Mouse (Mus musculus) heart, adult 11 months (tissue): ENCODE measurements around the gene Zfp512b.

Source experiments
- DNase-seq: peaks from one replicate; pipeline ENCODE4 v3.0.0; 2022

Gene Zfp512b

GRCm38 (mm10) chr2:181592231-181593041 lies at the start of gene Zfp512b:
Gene Zfp512b, minus strand, starts transcription at chr2:181592803.
- peak; percentile 97 for DNase-seq

GRCm38 (mm10) chr2:181635865-181636264 lies 43.3 kb upstream of the Zfp512b start:
- peak; percentile 81 for DNase-seq

GRCm38 (mm10) chr2:181632624-181633023 lies 40.0 kb upstream of the Zfp512b start:
- peak; percentile 64 for DNase-seq

DNA sequence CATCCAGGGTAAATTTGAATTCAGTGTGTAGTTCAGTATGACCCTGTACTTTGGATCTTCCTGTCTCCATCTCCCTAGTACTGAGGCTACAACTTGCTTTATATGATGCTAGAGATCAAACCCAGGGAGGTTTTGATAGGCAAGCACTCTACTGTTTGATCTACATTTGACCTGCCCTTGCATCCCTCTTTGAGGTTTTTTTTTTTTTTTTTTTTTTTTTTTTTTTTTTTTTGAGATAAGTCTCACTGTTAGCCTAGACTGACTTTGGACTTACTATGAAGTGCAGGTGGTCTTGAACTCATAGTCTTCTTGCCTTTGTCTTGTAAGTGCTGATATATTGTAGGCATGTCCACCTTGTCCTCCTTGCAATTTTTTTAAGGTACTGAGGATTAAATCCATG lies 35.9 kb upstream of the Zfp512b start:
- no peak for DNase-seq

DNA sequence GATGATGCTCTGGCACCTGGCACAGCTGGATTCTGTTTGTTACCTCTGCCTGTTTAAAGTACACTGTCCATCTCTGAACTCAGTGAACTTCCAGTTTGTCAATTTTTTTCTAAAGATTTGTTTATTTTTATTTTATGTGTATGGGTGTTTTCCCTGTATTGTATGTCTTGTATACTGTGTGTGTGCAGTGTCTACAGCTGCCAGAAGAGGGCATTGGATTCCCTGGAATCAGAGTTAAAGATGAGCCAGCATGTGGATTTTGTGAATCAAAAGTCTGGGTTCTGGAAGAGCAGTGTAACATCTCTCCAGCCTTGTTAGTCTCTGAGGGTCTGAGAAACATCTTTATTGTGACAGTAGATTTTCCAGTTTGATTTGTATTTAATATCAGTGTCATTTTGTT lies 30.8 kb upstream of the Zfp512b start:
- peak; percentile 34 for DNase-seq

GRCm38 (mm10) chr2:181618761-181619495 lies 26.3 kb upstream of the Zfp512b start:
- DNase-seq: peak; percentile 70

DNA sequence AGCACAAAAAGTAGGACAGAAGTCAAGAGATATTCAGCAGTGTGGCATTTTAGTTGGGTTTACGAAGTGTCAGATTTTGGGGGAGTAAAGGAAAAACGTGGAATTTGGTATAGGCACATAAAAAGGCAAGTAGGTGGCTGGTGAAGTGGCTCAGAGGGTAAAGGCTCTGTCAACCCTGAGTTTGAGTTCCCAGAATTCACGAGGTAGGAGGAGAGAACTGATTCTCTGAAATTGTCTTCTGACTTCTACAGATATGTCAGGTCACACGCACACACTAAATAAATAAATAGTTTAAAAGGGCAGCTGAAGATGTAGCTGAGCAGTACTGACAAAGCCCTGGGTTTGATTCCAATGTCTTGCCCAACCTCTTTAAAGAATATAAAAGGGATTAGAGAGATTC lies 9.8 kb upstream of the Zfp512b start:
- DNase-seq: no peak

- DNase-seq: peak; percentile 81
These were observed 9.1 kb upstream of the Zfp512b start for GRCm38 (mm10) chr2:181601751-181602145.

DNA sequence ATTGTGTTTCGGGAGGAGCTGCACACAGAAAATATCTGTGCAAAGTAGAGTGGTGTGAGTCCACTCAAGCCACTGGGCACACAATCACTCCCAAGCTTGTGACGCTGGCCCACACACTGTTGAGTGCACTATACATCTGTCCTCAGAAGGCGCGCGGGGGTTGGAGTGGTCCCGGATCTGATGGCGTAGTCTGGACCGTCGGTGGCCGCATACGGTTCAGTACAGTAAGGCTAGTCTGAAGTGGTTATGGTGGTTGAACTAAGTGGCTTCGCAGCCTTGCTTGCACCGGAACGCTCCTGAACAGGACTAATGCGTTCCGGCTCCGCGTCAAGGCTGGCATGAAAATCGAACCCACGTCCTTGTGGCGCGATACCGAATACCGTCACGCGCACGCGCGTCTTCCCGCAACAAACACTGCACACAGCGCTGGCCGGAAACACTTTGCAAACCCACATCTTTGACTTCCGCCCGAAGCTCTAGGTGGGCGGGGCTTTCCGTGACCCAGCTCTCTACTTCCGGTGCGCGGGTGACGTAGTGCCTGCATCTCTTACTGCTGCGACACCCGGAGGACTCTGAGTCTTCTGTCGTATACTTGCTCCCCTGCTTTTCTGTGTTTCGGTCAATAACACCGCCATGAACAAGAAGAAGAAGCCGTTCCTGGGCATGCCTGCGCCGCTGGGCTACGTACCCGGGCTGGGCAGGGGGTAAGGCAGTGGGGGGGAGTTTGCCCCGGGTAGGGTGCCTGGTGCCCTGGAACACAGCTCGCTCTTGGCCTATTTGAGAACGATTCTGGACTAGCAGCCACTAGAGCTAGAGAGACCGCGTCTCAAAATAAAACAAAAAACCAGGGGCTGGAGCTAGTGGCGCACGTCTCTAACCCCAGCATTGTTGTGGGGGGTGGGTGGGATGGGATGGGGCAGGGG lies 8.5 kb upstream of the Zfp512b start:
- DNase-seq: peak; percentile 99

- DNase-seq: peak; percentile 91
These were observed 7.7 kb upstream of the Zfp512b start for GRCm38 (mm10) chr2:181600226-181600758.

- peak; percentile 97 for DNase-seq
These were observed 6.1 kb upstream of the Zfp512b start, which contains the start of gene Samd10 for GRCm38 (mm10) chr2:181598454-181599351. Gene Samd10, minus strand, starts transcription at chr2:181599212.

DNA sequence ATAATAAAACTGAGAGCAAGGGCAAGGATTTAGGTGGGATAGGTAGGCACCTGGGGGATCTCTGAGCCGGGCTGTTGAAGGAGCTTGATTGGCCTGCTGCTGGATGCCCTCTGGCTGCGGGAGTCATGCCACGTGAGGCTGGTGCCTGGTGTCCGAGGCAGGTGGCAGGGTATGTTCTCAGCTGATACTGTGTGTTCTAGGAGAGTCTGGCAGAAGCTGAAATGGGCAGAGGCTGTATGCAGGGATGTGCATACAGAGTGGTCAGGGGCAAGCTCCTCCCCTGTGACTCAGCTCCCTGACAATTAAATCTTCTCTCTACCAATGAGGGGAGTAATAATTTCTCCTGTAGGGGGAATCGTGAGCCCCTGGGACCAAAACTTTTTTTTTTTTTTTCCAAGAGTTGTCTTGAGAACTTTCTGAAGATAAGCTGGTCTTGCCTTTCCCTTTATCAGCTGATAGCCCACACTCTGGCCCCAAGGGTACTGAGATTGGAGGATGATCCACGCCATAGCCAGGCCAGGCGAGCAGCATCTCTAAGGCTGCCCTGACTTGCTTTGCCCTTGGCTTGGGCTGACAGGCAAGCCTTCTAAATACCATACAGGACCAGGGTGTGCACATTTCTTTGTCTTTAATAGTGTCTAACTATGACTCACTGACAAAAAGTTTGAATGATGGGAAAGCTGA lies 4.9 kb upstream of the Zfp512b start:
- DNase-seq: peak; percentile 91

- DNase-seq: peak; percentile 90
These were observed 3.8 kb upstream of the Zfp512b start for GRCm38 (mm10) chr2:181596221-181596960.

DNA sequence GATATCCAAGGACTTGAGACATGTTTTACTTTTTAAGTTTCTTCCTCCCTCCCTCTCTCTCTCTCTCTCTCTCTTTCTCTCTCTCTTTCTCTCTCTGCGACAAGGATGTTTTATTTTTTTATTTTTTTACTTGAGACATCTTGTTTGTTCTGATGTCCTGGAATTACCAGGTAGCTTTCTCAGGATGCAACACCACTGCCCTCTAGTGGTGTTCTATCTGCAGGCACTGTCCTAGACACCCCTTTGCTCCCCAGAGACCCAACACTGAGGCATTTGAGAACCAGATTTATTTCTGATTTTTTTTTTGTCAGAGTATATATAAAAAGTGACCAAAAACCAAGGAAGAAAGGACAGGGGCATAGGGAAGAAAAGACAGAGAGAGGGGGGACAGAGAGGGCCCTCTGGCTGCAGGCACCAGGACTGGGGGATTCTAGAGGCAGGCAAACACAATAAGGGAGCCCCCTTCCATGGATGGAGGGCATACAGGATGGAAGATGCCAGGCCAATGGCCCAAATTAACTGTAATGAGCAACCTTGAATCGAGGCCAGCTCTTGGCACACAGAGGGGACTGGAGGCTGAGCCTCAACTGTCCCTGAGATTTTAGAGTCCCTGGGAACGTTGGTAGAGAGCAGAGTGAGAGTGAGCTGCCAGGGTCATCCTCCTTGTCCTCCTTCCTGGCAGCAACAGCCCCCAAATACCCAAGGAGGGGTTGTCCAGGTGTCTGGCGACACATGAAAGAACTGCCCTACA lies 2.5 kb upstream of the Zfp512b start:
- DNase-seq: peak; percentile 89

DNA sequence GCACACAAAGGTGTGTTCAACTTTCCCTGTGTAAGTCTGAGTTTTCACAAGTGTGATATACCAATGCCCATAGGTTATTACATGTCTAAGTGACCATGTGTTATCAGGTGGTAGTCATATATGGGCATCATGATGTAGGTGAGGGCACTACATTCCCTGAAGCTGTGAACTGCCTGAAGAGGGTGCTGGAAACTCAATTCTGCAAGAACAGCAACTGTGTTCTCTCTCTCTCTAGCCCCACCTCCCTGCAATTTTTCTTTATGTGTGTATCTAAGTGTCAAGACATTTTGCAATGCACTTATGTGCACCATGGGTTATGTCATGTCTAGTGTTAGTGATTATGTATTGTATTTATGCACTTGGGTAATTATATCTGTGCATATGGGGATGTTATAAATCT lies 1.3 kb upstream of the Zfp512b start:
- DNase-seq: peak; percentile 78

DNA sequence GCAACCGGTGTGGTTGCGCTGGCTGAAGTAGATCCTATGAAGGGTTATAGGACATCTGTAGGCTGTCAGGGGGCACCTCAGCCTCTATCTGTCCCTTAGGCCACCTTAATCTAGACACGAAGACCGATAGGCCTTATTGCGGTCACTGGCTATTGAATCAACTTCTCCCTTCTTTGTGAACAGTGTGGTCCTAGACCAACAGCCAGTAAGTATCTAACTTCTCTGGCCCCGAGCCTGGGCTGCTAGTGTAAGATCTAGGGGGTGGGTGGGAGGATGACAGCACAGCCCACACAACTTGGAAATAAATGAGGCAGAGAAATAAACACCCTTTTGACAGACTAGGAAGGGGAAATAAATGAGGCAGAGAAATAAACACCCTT lies 429 bp upstream of the Zfp512b start:
- no peak for DNase-seq

GRCm38 (mm10) chr2:181591528-181592085 lies 996 bp downstream of the Zfp512b start, which contains the start of gene Prpf6:
Gene Prpf6, plus strand, starts transcription at chr2:181591868.
- peak; percentile 87 for DNase-seq

GRCm38 (mm10) chr2:181590471-181590870 lies 2.1 kb downstream of the Zfp512b start:
- DNase-seq: peak; percentile 88

GRCm38 (mm10) chr2:181589732-181590105 lies 2.9 kb downstream of the Zfp512b start:
- peak; percentile 93 for DNase-seq
